ENCODE assay signal across 8 mouse cellular contexts in genomic region chr16:33244136-33244691, GRCm38 (mm10). TPM values are rescaled to one million over a fixed set of nuclear protein-coding genes. Genes with fewer than 3 reads are reported as not detected.
DNase-seq lines count a peak whose midpoint lies in the region; ATAC-seq lines count a peak whose summit lies in the region.

No protein-coding gene starts in this region.

- H3K9me3 ChIP-seq in heart, embryonic 12.5 days (replicated peaks) = no peaks in the 10 kb centered on the region
- no peaks in the 10 kb centered on the region for H3K9me3 ChIP-seq in neural tube, embryonic 14.5 days (ENCODE audit: control insufficient read depth, low read length)
- no peaks in the 10 kb centered on the region for H3K9me3 ChIP-seq in neural tube, embryonic 15.5 days (replicated peaks)

- H3K4me3 ChIP-seq in heart, embryonic 12.5 days = no peak overlapping the region
- H3K4me3 ChIP-seq in neural tube, embryonic 14.5 days (ENCODE audit: low read depth, low read length) = no peak overlapping the region
- no peak overlapping the region for H3K4me3 ChIP-seq in neural tube, embryonic 15.5 days (replicated peaks)

- no peaks in the 10 kb centered on the region for H3K4me1 ChIP-seq in heart, embryonic 12.5 days (replicated peaks)
- H3K4me1 ChIP-seq in neural tube, embryonic 14.5 days (ENCODE audit: control insufficient read depth, insufficient read depth, low read length) = no peaks in the 10 kb centered on the region
- 0 out of 2 replicates have a peak, but pooled peaks cover 2% of the 10 kb centered on the region for H3K4me1 ChIP-seq in neural tube, embryonic 15.5 days

- intact Hi-C loops in heart, postnatal 25 days (cut with DNase I) = no loop called here
- intact Hi-C loops in left cerebral cortex, postnatal 4 days (cut with DNase I) = no loop called here

- H3K27ac ChIP-seq in heart, embryonic 12.5 days (ENCODE audit: poor library complexity, severe bottlenecking) = no peak overlapping the region
- no peak overlapping the region for H3K27ac ChIP-seq in neural tube, embryonic 14.5 days (ENCODE audit: low read depth, low read length)
- no peak overlapping the region for H3K27ac ChIP-seq in neural tube, embryonic 15.5 days (replicated peaks)

- no peak overlapping the region for H3K4me2 ChIP-seq in heart, embryonic 12.5 days
- no peak overlapping the region for H3K4me2 ChIP-seq in neural tube, embryonic 14.5 days (ENCODE audit: low read depth, low read length)
- no peak overlapping the region for H3K4me2 ChIP-seq in neural tube, embryonic 15.5 days

- no peak overlapping the region for H3K9ac ChIP-seq in heart, embryonic 12.5 days
- H3K9ac ChIP-seq in neural tube, embryonic 14.5 days (replicated peaks; ENCODE audit: low read depth, low read length) = no peak overlapping the region
- H3K9ac ChIP-seq in neural tube, embryonic 15.5 days (replicated peaks) = no peak overlapping the region

- H3K27me3 ChIP-seq in heart, embryonic 12.5 days (replicated peaks) = no peaks in the 10 kb centered on the region
- no peaks in the 10 kb centered on the region for H3K27me3 ChIP-seq in neural tube, embryonic 14.5 days (ENCODE audit: control insufficient read depth, insufficient read depth, low read length)
- H3K27me3 ChIP-seq in neural tube, embryonic 15.5 days (replicated peaks) = no peaks in the 10 kb centered on the region

- 81% methylated on average over 6 of the region's 6 CpGs for WGBS in heart, embryonic 12.5 days
- WGBS in neural tube, embryonic 14.5 days = 93% methylated on average over 6 of the region's 6 CpGs
- WGBS in neural tube, embryonic 15.5 days = 93% methylated on average over 6 of the region's 6 CpGs

- peaks cover 58% of the 10 kb centered on the region for H3K36me3 ChIP-seq in heart, embryonic 12.5 days
- peaks cover 17% of the 10 kb centered on the region; the same call in 1 of the 2 replicates for H3K36me3 ChIP-seq in neural tube, embryonic 14.5 days (ENCODE audit: control insufficient read depth, insufficient read depth, low read length)
- H3K36me3 ChIP-seq in neural tube, embryonic 15.5 days = peaks cover 38% of the 10 kb centered on the region

- DNase-seq in heart, postnatal 25 days (ENCODE audit: low spot score) = no peak
- DNase-seq in kidney, postnatal 4 days = peak; percentile 14 to 22
- DNase-seq in thymus, postnatal 25 days = peak; percentile 25
- no peak for DNase-seq in left cerebral cortex, postnatal 4 days
- no peak for DNase-seq in urinary bladder, postnatal 4 days (ENCODE audit: low spot score in 2 of 2)

- peak; percentile 36; the same call in 1 of the 2 replicates for ATAC-seq in heart, embryonic 12.5 days (ENCODE audit: insufficient number of reproducible peaks, low FRiP score)
- ATAC-seq in neural tube, embryonic 14.5 days (ENCODE audit: low read depth) = 0 out of 2 replicates have a peak, but pooled peaks have one; percentile 38
- ATAC-seq in neural tube, embryonic 15.5 days (ENCODE audit: low FRiP score) = no peak

RNA-seq across cellular contexts. Expression of gene Snx4, which starts 7.0 kb away (rescaled TPM):
- 79.9 and 81.4 TPM in 2 replicates for polyA plus RNA-seq in heart, embryonic 12.5 days (2016; fragmentation: Nextera tagmentation; extraction: Ambion mirVana)
- 10 to 100 TPM; 24.0 to 25.6 TPM for total RNA-seq in heart, postnatal 25 days (2021)
- 80.0 and 97.2 TPM in 2 replicates for polyA plus RNA-seq in neural tube, embryonic 14.5 days (2014; fragmentation: Nextera tagmentation; extraction: Ambion mirVana)
- polyA plus RNA-seq in neural tube, embryonic 15.5 days (2015; fragmentation: Nextera tagmentation; extraction: Ambion mirVana) = 80.6 and 84.2 TPM in 2 replicates
- total RNA-seq in left cerebral cortex, postnatal 4 days (2021) = 10 to 100 TPM; 62.4 to 68.3 TPM

RNA-seq across cellular contexts. Expression of gene Osbpl11, which starts 59.3 kb away (rescaled TPM):
- polyA plus RNA-seq in heart, embryonic 12.5 days (2016; fragmentation: Nextera tagmentation; extraction: Ambion mirVana) = 20.6 and 21.7 TPM in 2 replicates
- total RNA-seq in heart, postnatal 25 days (2021) = 10 to 100 TPM; 18.3 to 20.4 TPM
- polyA plus RNA-seq in neural tube, embryonic 14.5 days (2014; fragmentation: Nextera tagmentation; extraction: Ambion mirVana) = 15.1 and 21.6 TPM in 2 replicates
- polyA plus RNA-seq in neural tube, embryonic 15.5 days (2015; fragmentation: Nextera tagmentation; extraction: Ambion mirVana) = 15.7 and 16.2 TPM in 2 replicates
- total RNA-seq in left cerebral cortex, postnatal 4 days (2021) = 10 to 100 TPM; 26.8 to 27.4 TPM

Comparison
In these comparisons a context has a peak if more than half of its experiments do, and no peak if none do; other contexts are left out.
1. DNase-seq: peak in kidney, postnatal 4 days (2 of 2) and thymus, postnatal 25 days (single experiment); none in heart, postnatal 25 days (single experiment), left cerebral cortex, postnatal 4 days (single experiment) and urinary bladder, postnatal 4 days (0 of 2).